Mouse (Mus musculus) liver, embryonic 14.5 days (tissue): ENCODE data around the gene AA986860. TPM values are rescaled to one million over a fixed set of nuclear protein-coding genes. Genes with fewer than 3 reads are reported as not detected.

ENCODE experiments used
- ATAC-seq: fragments of 200-750 bp; cut with Nextera tagmentation; 2 replicates; pipeline ENCODE4 v1.8.0; 2017; ENCODE audit warnings: moderate number of reproducible peaks, mild to moderate bottlenecking, moderate library complexity; ENCODE audit not compliant: insufficient read depth
- DNase-seq, 3 experiments: peaks; one replicate each; pipeline ENCODE4 v3.0.0-alpha.2; 2012 to 2013; ENCODE audit warnings: low read depth in 3 of 3, low spot score in 3 of 3
- H3K27ac ChIP-seq: fragments of 300-500 bp; sonication (generic); 2 replicates; pipeline ENCODE4 v1.5.1; 2014; ENCODE audit warnings: moderate library complexity, mild to moderate bottlenecking, control low read depth, inconsistent platforms
- H3K27me3 ChIP-seq: fragments of 300-500 bp; sonication (generic); 2 replicates; pipeline ENCODE4 v1.6.1; 2014; ENCODE audit warnings: mild to moderate bottlenecking, low read length, moderate library complexity; ENCODE audit not compliant: control insufficient read depth, insufficient read depth
- H3K36me3 ChIP-seq: fragments of 300-500 bp; sonication (generic); replicated peaks from 2 replicates; pipeline ENCODE4 v1.6.1; 2014; ENCODE audit warnings: low read depth; ENCODE audit not compliant: control insufficient read depth, insufficient read depth
- H3K4me1 ChIP-seq, 2 experiments: fragments of 200-500 bp in 1 of 2; fragments of 300-500 bp in 1 of 2; sonication (generic) in 1 of 2; replicated peaks; 2 replicates each; pipeline ENCODE4 v1.6.1; 2012 to 2014; ENCODE audit warnings: antibody characterized with exemption in 1 of 2, inconsistent platforms in 1 of 2, low read length in 1 of 2; ENCODE audit not compliant: control insufficient read depth in 2 of 2, insufficient read depth in 2 of 2
- H3K4me2 ChIP-seq: fragments of 300-500 bp; sonication (generic); 2 replicates; pipeline ENCODE4 v1.6.1; 2014; ENCODE audit warnings: low read depth, mild to moderate bottlenecking, control low read depth, moderate library complexity
- H3K4me3 ChIP-seq, 2 experiments: fragments of 200-500 bp in 1 of 2; fragments of 300-500 bp in 1 of 2; sonication (generic) in 1 of 2; 2 replicates each; pipeline ENCODE4 v1.5.1; 2012 to 2014; ENCODE audit warnings: low read depth in 2 of 2, low read length in 2 of 2, mild to moderate bottlenecking in 2 of 2, control low read depth in 1 of 2, inconsistent platforms in 1 of 2, moderate library complexity in 1 of 2; ENCODE audit not compliant: insufficient read depth in 1 of 2
- H3K9ac ChIP-seq: fragments of 300-500 bp; sonication (generic); replicated peaks from 2 replicates; pipeline ENCODE4 v1.6.1; 2014; ENCODE audit warnings: mild to moderate bottlenecking, control low read depth, moderate library complexity
- H3K9me3 ChIP-seq: fragments of 300-500 bp; sonication (generic); 2 replicates; pipeline ENCODE4 v1.6.1; 2016; ENCODE audit warnings: low read length, mixed read lengths; ENCODE audit not compliant: control insufficient read depth
- CTCF ChIP-seq: IDR thresholded peaks from 2 replicates; pipeline ENCODE4 v1.5.1; 2016; ENCODE audit warnings: antibody characterized with exemption, low read depth, control low read depth
- EP300 ChIP-seq: IDR thresholded peaks from 2 replicates; pipeline ENCODE4 v1.6.1; 2016; ENCODE audit warnings: antibody characterized with exemption, low read depth
- WGBS: fragments of 180-500 bp; shearing (Covaris S2); extraction: QIAGEN DNeasy Blood & Tissue Kit; methylation state at CpG from one replicate; pipeline ENCODE4 v1.1.7; 2014; ENCODE audit not compliant: insufficient replicate concordance; 5-methylcytosine and 5-hydroxymethylcytosine counted together
- polyA plus RNA-seq, 2 experiments: library from polyadenylated mRNA; depleted of rRNA in 1 of 2; stranded (reverse) in 1 of 2; unstranded in 1 of 2; fragments of >200 nt; fragmentation: Nextera tagmentation in 1 of 2; extraction: Ambion mirVana in 1 of 2; gene quantifications; 2 replicates each; pipeline versions ENCODE4 v1.2.1 to v1.2.3; 2012 to 2014

The AA986860 gene
- polyA plus RNA-seq, 2 experiments, result 3.7 to 5.3 TPM

GRCm38 (mm10) chr1:130716513-130717290 is 15.1 kb upstream of the AA986860 start:
- H3K36me3 ChIP-seq, result peaks cover 13% of the 10 kb centered on the region
- peak overlapping the region; percentile 84 for H3K9ac ChIP-seq
- TF ChIP-seq CTCF (no peak), EP300 (no peak)
- peak overlapping the region; percentile 73 to 97 for H3K4me3 ChIP-seq
- no peaks in the 10 kb centered on the region for H3K9me3 ChIP-seq
- under 1% methylated on average over 42 of the region's 42 CpGs for WGBS
- H3K4me1 ChIP-seq, result peaks cover 13 to 18% of the 10 kb centered on the region in 2 experiments
- H3K27ac ChIP-seq, result peak overlapping the region; percentile 72
- H3K27me3 ChIP-seq, result no peaks in the 10 kb centered on the region
- DNase-seq, result peak in 1 of 3 experiments; percentile 40
- H3K4me2 ChIP-seq, result peak overlapping the region; percentile 95
- ATAC-seq, result peak; percentile 8

- H3K36me3 ChIP-seq, result peaks cover 15% of the 10 kb centered on the region
- under 1% methylated on average over 54 of the region's 54 CpGs for WGBS
- peak within 1 kb of the TSS; percentile 84 for H3K9ac ChIP-seq
- peak within 1 kb of the TSS; percentile 73 to 97 for H3K4me3 ChIP-seq
- H3K9me3 ChIP-seq, result no peaks in the 10 kb centered on the region
- peak; percentile 76 to 81 (median 77) for DNase-seq
- H3K27ac ChIP-seq, result peak within 1 kb of the TSS; percentile 72
- H3K4me1 ChIP-seq, result peaks cover 13 to 18% of the 10 kb centered on the region in 2 experiments
- ATAC-seq, result peak; percentile 70
- no peak for TF ChIP-seq CTCF
- TF ChIP-seq EP300, result peak; percentile 83
- no peaks in the 10 kb centered on the region for H3K27me3 ChIP-seq
- peak within 1 kb of the TSS; percentile 95 for H3K4me2 ChIP-seq
Observed at GRCm38 (mm10) chr1:130717291-130717871, 14.4 kb upstream of the AA986860 start, which contains the start of gene Yod1. Gene Yod1 (plus strand): TSS chr1:130717327.

GRCm38 (mm10) chr1:130724206-130724605 is 7.6 kb upstream of the AA986860 start:
- DNase-seq, result no peak
- H3K9me3 ChIP-seq, result no peaks in the 10 kb centered on the region
- no peak overlapping the region for H3K27ac ChIP-seq
- H3K9ac ChIP-seq, result no peak overlapping the region
- no peak for ATAC-seq
- no peak overlapping the region for H3K4me2 ChIP-seq
- no peak overlapping the region for H3K4me3 ChIP-seq
- peaks cover 4 to 7% of the 10 kb centered on the region in 2 experiments for H3K4me1 ChIP-seq
- TF ChIP-seq CTCF (no peak), EP300 (no peak)
- 86% methylated on average over 5 of the region's 5 CpGs for WGBS
- H3K36me3 ChIP-seq, result peaks cover 21% of the 10 kb centered on the region
- no peaks in the 10 kb centered on the region for H3K27me3 ChIP-seq

- 91% methylated on average over 2 of the region's 2 CpGs for WGBS
- H3K4me1 ChIP-seq, result peaks cover 8 to 9% of the 10 kb centered on the region in 2 experiments
- TF ChIP-seq CTCF, result no peak
- TF ChIP-seq EP300, result no peak
- no peak overlapping the region for H3K27ac ChIP-seq
- ATAC-seq, result no peak
- peaks cover 17% of the 10 kb centered on the region for H3K36me3 ChIP-seq
- H3K9me3 ChIP-seq, result no peaks in the 10 kb centered on the region
- no peak overlapping the region for H3K4me3 ChIP-seq
- no peak for DNase-seq
- no peak overlapping the region for H3K9ac ChIP-seq
- no peaks in the 10 kb centered on the region for H3K27me3 ChIP-seq
- H3K4me2 ChIP-seq, result no peak overlapping the region
Observed at GRCm38 (mm10) chr1:130726396-130726795, 5.4 kb upstream of the AA986860 start.

- Histone ChIP-seq H3K4me2 (no peak overlapping the region), H3K9me3 (no peaks in the 10 kb centered on the region), H3K36me3 (peaks cover 10% of the 10 kb centered on the region), H3K4me3 (no peak overlapping the region), H3K9ac (no peak overlapping the region), H3K27me3 (no peaks in the 10 kb centered on the region), H3K4me1 (peaks cover 16 to 21% of the 10 kb centered on the region in 2 experiments), H3K27ac (no peak overlapping the region)
- ATAC-seq (no peak), DNase-seq (no peak)
- TF ChIP-seq EP300, result peak; percentile 14; the same call in 1 of the 2 replicates
- TF ChIP-seq CTCF, result no peak
- WGBS, result 20% methylated on average over 1 of the region's 1 CpGs
Observed at GRCm38 (mm10) chr1:130728070-130728469, 3.7 kb upstream of the AA986860 start.
